In the genomic region with DNA sequence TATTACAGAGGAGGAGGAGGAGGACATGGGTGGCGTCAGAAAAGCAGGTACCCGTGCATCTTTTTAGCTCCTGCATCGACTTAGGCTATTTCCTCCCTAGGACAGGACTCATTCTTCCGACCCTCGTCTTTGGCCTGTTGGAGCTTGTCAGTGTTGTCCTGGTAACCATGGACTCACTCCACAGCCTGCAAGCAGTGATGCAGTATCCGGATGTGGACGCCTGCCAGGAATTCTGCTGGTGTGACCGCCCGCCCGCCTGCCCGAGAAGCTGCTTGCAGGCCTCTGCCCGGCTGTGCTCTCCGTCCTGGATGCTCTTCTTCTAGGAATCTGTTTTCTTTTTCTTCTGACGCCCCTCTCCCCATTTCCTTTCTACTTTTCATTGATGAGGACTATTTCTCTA, we compare ENCODE assay signal across 8 mouse cellular contexts. TPM values are rescaled to one million over a fixed set of nuclear protein-coding genes. Genes with fewer than 3 reads are reported as not detected.
DNase-seq lines count a peak whose midpoint lies in the region; ATAC-seq lines count a peak whose summit lies in the region.

No protein-coding gene starts in this region.

- DNase-seq in layer of hippocampus, adult 11-12 months (ENCODE audit: low spot score), result peak; percentile 70
- no peak for DNase-seq in layer of hippocampus, adult 9-10 months (ENCODE audit: low spot score)
- peak; percentile 78 to 79 for DNase-seq in cerebellum, adult 18-20 months
- peak; percentile 54 for DNase-seq in heart, adult 8-10 months (ENCODE audit: low spot score)
- peak; percentile 94 for DNase-seq in kidney, postnatal 10 days
- DNase-seq in lung, postnatal 14 days, result peak; percentile 69
- DNase-seq in urinary bladder, postnatal 36 days (ENCODE audit: low spot score in 2 of 2), result peak; percentile 38 to 46

- ATAC-seq in erythroid progenitor cell, adult 5-6 weeks (replicated peaks; ENCODE audit: low FRiP score, poor library complexity, severe bottlenecking), result no peak

RNA-seq across cellular contexts. Expression of gene Syt16, which starts 14.9 kb away (rescaled TPM):
- not detected for total RNA-seq in heart, adult 8-10 months (2022)
- not detected in 2 replicates for total RNA-seq in erythroid progenitor cell, adult 5-6 weeks (2015; ENCODE audit: low replicate concordance)
- total RNA-seq in erythroid progenitor cell, adult 5-6 weeks (2017; ENCODE audit: low replicate concordance), result not detected in 2 replicates

RNA-seq across cellular contexts. Expression of gene Snapc1, which starts 18.3 kb away (rescaled TPM):
- 10 to 100 TPM in 1 of 4 experiments, 1 to 10 TPM in 3; 8.4 to 14.0 (median 9.2) TPM for total RNA-seq in heart, adult 8-10 months (2022)
- total RNA-seq in erythroid progenitor cell, adult 5-6 weeks (2015; ENCODE audit: low replicate concordance), result 0.36 and 1.3 TPM in 2 replicates
- 0.38 and 1.2 TPM in 2 replicates for total RNA-seq in erythroid progenitor cell, adult 5-6 weeks (2017; ENCODE audit: low replicate concordance)

RNA-seq across cellular contexts. Expression of gene Gm49321, which starts 45.1 kb away (rescaled TPM):
- total RNA-seq in heart, adult 8-10 months (2022), result 10 to 100 TPM in 1 of 4 experiments, 1 to 10 TPM in 3; 5.1 to 10.5 (median 6.7) TPM
- not detected in 2 replicates for total RNA-seq in erythroid progenitor cell, adult 5-6 weeks (2015; ENCODE audit: low replicate concordance)
- not detected in 2 replicates for total RNA-seq in erythroid progenitor cell, adult 5-6 weeks (2017; ENCODE audit: low replicate concordance)

Comparison
In these comparisons a context has a peak if more than half of its experiments do, and no peak if none do; other contexts are left out.
1. RNA of gene Snapc1, which starts 18.3 kb away (total RNA-seq): 8.4 to 14.0 TPM in heart, adult 8-10 months; 0.36 to 1.3 TPM in erythroid progenitor cell, adult 5-6 weeks; every median in the first group is over 4 times any median in the second.
2. RNA of gene Gm49321, which starts 45.1 kb away (total RNA-seq): 5.1 to 10.5 TPM in heart, adult 8-10 months; not detected in erythroid progenitor cell, adult 5-6 weeks; every median in the first group is over 4 times any median in the second.